Mouse (Mus musculus) G1E (cell line): ENCODE data around the gene Ep400.

ENCODE experiments used
- CTCF ChIP-seq: IDR thresholded peaks from 2 replicates; pipeline ENCODE4 v1.5.1; 2012; ENCODE audit warnings: low read depth, low read length, inconsistent platforms, mixed read lengths
- GATA1 ChIP-seq: IDR thresholded peaks from 2 replicates; pipeline ENCODE4 v1.6.1; 2012; ENCODE audit warnings: borderline replicate concordance, low read length, inconsistent platforms, mixed read lengths
- GATA2 ChIP-seq: IDR thresholded peaks from 2 replicates; pipeline ENCODE4 v1.6.1; 2012; ENCODE audit warnings: low read depth, low read length, inconsistent platforms, borderline replicate concordance
- POLR2AphosphoS5 ChIP-seq: IDR thresholded peaks from 2 replicates; pipeline ENCODE4 v1.6.1; 2012; ENCODE audit warnings: low read depth, low read length, inconsistent platforms; ENCODE audit not compliant: insufficient replicate concordance
- TAL1 ChIP-seq: conservative IDR thresholded peaks from 2 replicates; pipeline ENCODE4 v1.6.1; 2012; ENCODE audit warnings: low read depth, low read length, inconsistent platforms, mixed read lengths

DNA sequence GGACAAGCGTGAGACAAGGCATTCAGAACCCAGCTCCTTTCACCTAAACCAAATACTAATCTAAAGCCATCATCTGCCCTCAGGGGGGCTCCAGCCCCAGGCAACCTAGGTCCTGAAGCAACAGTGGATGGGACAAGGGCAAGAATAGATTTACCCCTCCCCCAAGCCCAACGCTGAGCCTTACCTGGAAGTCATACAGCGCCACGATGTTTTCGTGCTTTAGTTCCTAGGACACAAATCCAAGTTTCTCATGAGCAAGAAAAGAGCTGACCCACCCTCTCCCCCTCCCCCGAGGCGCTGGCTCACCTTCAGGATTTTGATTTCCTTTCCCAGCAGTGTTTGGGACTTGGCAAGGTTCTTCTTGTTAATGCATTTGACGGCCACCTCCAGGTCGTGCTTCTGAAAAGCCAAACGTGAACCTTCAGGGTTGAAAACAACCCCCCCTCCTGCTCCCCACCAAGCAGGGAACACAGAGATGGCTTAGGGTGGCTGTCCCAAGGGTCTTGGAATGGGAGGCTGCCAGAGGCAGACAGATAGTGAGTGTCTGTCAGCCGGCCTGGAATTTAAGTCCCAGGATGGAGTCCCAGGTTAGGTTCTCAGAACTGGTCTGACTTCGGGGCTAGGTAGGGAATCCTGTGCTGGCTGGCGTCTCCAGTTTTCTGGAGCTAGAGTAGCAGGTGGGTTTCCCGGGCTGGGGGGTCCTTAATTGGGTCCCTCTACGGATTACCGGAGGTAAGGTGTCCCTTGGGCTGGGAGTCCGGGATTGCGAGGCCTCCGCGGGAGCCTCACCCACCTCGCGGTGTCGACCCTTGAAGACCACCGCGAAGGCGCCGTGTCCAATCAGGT, 38.5 kb upstream of the Ep400 start:
- no peak for TF ChIP-seq GATA1
- no peak for TF ChIP-seq TAL1
- no peak for TF ChIP-seq CTCF
- TF ChIP-seq GATA2, result no peak
- TF ChIP-seq POLR2AphosphoS5, result no peak
